Mouse (Mus musculus) Patski (cell line): Measurements from ENCODE around the gene Foxb1. TPM values are rescaled to one million over a fixed set of nuclear protein-coding genes. Genes with fewer than 3 reads are reported as not detected.
A peak's percentile ranks its signal among the peaks of the same experiment; 100 is the strongest.

Experiments
- ATAC-seq: fragments of 100-300 bp; one replicate; pipeline ENCODE4 v1.8.0; 2021
- CTCF ChIA-PET: fragments of 350-600 bp; sonication (Branson Sonifier 250); formaldehyde crosslinking; loops from one replicate; lab custom pipeline; 2022; ENCODE audit warnings: inconsistent platforms; lab: Charles Lee
- POLR2A ChIA-PET: fragments of 350-600 bp; sonication (Branson Sonifier 250); formaldehyde crosslinking; loops from one replicate; lab custom pipeline; 2022; ENCODE audit warnings: antibody characterized with exemption, inconsistent platforms; lab: Charles Lee
- DNase-seq: peaks from one replicate; pipeline ENCODE4 v3.0.0-alpha.2; 2011; ENCODE audit warnings: low read depth, low spot score
- H3K27me3 ChIP-seq: fragments of 371-371 bp; one replicate; pipeline ENCODE4 v1.5.1; 2021
- CTCF ChIP-seq: fragments of 100-300 bp; IDR thresholded peaks from one replicate; pipeline ENCODE4 v1.5.1; 2021
- in situ Hi-C: fragments of 300-500 bp; cut with MboI; formaldehyde crosslinking; loops from 3 replicates; pipeline ENCODE4 v1.11.1; 2018; ENCODE audit warnings: low pct_unique_long_range_greater_than_20kb, mixed read lengths
- polyA plus RNA-seq: library from polyadenylated mRNA; unstranded; gene quantifications from one replicate; pipeline ENCODE4 v1.2.3, GENCODE M21; 2021

Foxb1 gene
- not detected for polyA plus RNA-seq

GRCm38 (mm10) chr9:69760371-69761301 is at the start of gene Foxb1:
Gene Foxb1 (minus strand): TSS chr9:69760940.
- ChIA-PET POLR2A (no interaction called here), CTCF (no interaction called here)
- TF ChIP-seq CTCF: no peak
- in situ Hi-C loops: no loop called here
- no peak for ATAC-seq
- peaks cover 52% of the 10 kb centered on the region for H3K27me3 ChIP-seq
- no peak for DNase-seq

- CTCF ChIA-PET: no interaction called here
- POLR2A ChIA-PET: interaction anchor here (0.6 kb wide), 1 partner anchor 13 kb away, joined by 3 read pairs; no protein-coding TSS in a partner anchor
- TF ChIP-seq CTCF: peak; percentile 49
- DNase-seq: no peak
- no peak for ATAC-seq
- H3K27me3 ChIP-seq: no peaks in the 10 kb centered on the region
- in situ Hi-C loops: no loop called here
These were observed 29.8 kb upstream of the Foxb1 start for GRCm38 (mm10) chr9:69790562-69790961.

GRCm38 (mm10) chr9:69779996-69780395 is 19.3 kb upstream of the Foxb1 start:
- ChIA-PET POLR2A (interaction anchor here (0.8 kb wide), 1 partner anchor 10 kb away, joined by 3 read pairs; no protein-coding TSS in a partner anchor), CTCF (no interaction called here)
- in situ Hi-C loops: no loop called here
- no peak for DNase-seq
- TF ChIP-seq CTCF: no peak
- ATAC-seq: no peak
- H3K27me3 ChIP-seq: no peaks in the 10 kb centered on the region

- in situ Hi-C loops: no loop called here
- DNase-seq (no peak), ATAC-seq (no peak)
- H3K27me3 ChIP-seq: peaks cover 28% of the 10 kb centered on the region
- no peak for TF ChIP-seq CTCF
- ChIA-PET POLR2A (interaction anchor here (1.1 kb wide), 1 partner anchor 10 kb away, joined by 3 read pairs; no protein-coding TSS in a partner anchor), CTCF (no interaction called here)
These were observed 9.3 kb upstream of the Foxb1 start for GRCm38 (mm10) chr9:69769949-69770585.

GRCm38 (mm10) chr9:69769091-69769948 is 8.6 kb upstream of the Foxb1 start:
- TF ChIP-seq CTCF: no peak
- in situ Hi-C loops: no loop called here
- H3K27me3 ChIP-seq: peaks cover 29% of the 10 kb centered on the region
- DNase-seq: no peak
- no peak for ATAC-seq
- CTCF ChIA-PET: no interaction called here
- POLR2A ChIA-PET: no interaction called here

GRCm38 (mm10) chr9:69768136-69768875 is 7.6 kb upstream of the Foxb1 start:
- no peak for TF ChIP-seq CTCF
- no peak for ATAC-seq
- peaks cover 29% of the 10 kb centered on the region for H3K27me3 ChIP-seq
- in situ Hi-C loops: no loop called here
- no peak for DNase-seq
- POLR2A ChIA-PET: interaction anchor here (0.5 kb wide), 1 partner anchor 139 kb away, joined by 3 read pairs; no protein-coding TSS in a partner anchor
- CTCF ChIA-PET: no interaction called here

GRCm38 (mm10) chr9:69767421-69767820 is 6.7 kb upstream of the Foxb1 start:
- in situ Hi-C loops: no loop called here
- TF ChIP-seq CTCF: no peak
- POLR2A ChIA-PET: interaction anchor here (0.6 kb wide), 1 partner anchor 249 kb away, joined by 4 read pairs; no protein-coding TSS in a partner anchor
- CTCF ChIA-PET: interaction anchor here (0.6 kb wide), 1 partner anchor 14 kb away, joined by 3 read pairs; no protein-coding TSS in a partner anchor
- peaks cover 29% of the 10 kb centered on the region for H3K27me3 ChIP-seq
- DNase-seq (no peak), ATAC-seq (no peak)

- peaks cover 29% of the 10 kb centered on the region for H3K27me3 ChIP-seq
- ATAC-seq (no peak), DNase-seq (no peak)
- ChIA-PET POLR2A (interaction anchor here (0.6 kb wide), 1 partner anchor 248 kb away, joined by 4 read pairs; no protein-coding TSS in a partner anchor), CTCF (interaction anchor here (0.6 kb wide), 1 partner anchor 15 kb away, joined by 3 read pairs; no protein-coding TSS in a partner anchor)
- in situ Hi-C loops: no loop called here
- TF ChIP-seq CTCF: no peak
These were observed 6.2 kb upstream of the Foxb1 start for GRCm38 (mm10) chr9:69766936-69767335.

- H3K27me3 ChIP-seq: peaks cover 26% of the 10 kb centered on the region
- ChIA-PET CTCF (interaction anchor here (1.3 to 1.5 kb wide), 2 partner anchors 13 to 20 kb away, joined by 3 read pairs; no protein-coding TSS in a partner anchor), POLR2A (no interaction called here)
- in situ Hi-C loops: no loop called here
- DNase-seq (no peak), ATAC-seq (no peak)
- no peak for TF ChIP-seq CTCF
These were observed 5.6 kb upstream of the Foxb1 start for GRCm38 (mm10) chr9:69766301-69766700.
